Mouse (Mus musculus) cerebellum, postnatal 25 days (tissue): Measurements from ENCODE around the gene Gm10961.

Experiments used
- DNase-seq, 2 experiments: peaks; one replicate each; pipeline ENCODE4 v3.0.0; 2021; ENCODE audit warnings: mixed read lengths in 2 of 2

Gm10961 gene

GRCm38 (mm10) chr3:107664641-107665040, 33.5 kb downstream of the Gm10961 start:
- DNase-seq, result no peak

- DNase-seq, result no peak
Observed at GRCm38 (mm10) chr3:107667426-107667825, 36.3 kb downstream of the Gm10961 start.

GRCm38 (mm10) chr3:107668786-107669185, 37.7 kb downstream of the Gm10961 start:
- no peak for DNase-seq

GRCm38 (mm10) chr3:107670500-107670899, 39.4 kb downstream of the Gm10961 start:
- no peak for DNase-seq

- no peak for DNase-seq
Observed at GRCm38 (mm10) chr3:107671509-107671908, 40.4 kb downstream of the Gm10961 start.

- DNase-seq, result peak; percentile 28 to 56
Observed at GRCm38 (mm10) chr3:107680790-107681576, 49.9 kb downstream of the Gm10961 start.
